Mouse (Mus musculus): ENCODE results near the gene Ccdc60. TPM values are rescaled to one million over a fixed set of nuclear protein-coding genes. Genes with fewer than 3 reads are reported as not detected.

Gene Ccdc60
- total RNA-seq, 2 experiments from 2014 or later, result not detected

DNA sequence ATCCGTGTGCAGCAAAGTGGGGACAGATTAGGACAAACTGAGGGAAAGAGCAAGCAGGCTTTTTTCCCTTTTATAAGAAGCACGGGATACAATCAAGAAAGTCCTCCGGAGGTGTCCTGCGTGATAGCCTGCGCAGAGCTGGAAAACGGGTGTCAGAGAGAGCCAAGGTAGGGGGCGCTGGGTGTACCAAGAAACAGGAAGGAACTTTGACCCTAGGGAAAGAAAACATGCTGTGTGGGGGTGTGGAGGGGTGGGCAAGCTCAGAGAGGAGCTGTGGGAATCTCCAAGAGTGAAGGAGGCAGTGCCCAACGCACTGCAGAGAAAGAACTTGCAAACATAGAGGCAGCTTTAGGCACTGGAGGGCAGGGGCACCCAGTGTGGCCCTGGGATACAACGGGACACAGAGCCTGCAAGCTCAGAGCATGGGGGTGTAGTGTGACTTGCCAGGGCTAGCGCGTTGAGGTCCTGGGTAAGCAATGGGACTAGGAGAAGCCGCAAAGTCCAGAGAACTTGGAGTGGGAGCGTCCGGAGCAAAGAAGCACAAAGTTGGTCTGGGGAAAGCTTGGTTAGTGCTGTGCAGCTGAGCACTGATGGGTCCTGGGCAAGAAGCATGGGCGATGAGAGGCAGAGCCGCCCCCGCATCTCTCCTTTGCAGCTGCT is 206.4 kb downstream of the Ccdc60 start:
- DNase-seq, result no peak
- intact Hi-C loops (cut with DNase I), result no loop called here

- DNase-seq, result no peak
- intact Hi-C loops (cut with DNase I), result no loop called here
These were observed 207.2 kb downstream of the Ccdc60 start for GRCm38 (mm10) chr5:116081616-116082015.

- no peak for DNase-seq
- intact Hi-C loops (cut with DNase I), result no loop called here
These were observed 208.0 kb downstream of the Ccdc60 start for GRCm38 (mm10) chr5:116080736-116081135.

Other genes with a start within 250 kb of the Ccdc60 start
- not detected for gene Tmem233, start 205.7 kb downstream of the Ccdc60 start, total RNA-seq (2021)
- 100 to 1,000 TPM; 155 to 178 TPM for gene Hspb8, start 133.9 kb upstream of the Ccdc60 start, total RNA-seq (2021)